Mouse (Mus musculus): ENCODE measurements around the gene Ap2a1.
"Not testable (repeated sequence)": the region's sequence is repeated elsewhere in the genome, so short reads cannot be mapped to it uniquely, and the experiment has no call there.

The Ap2a1 gene

GRCm38 (mm10) chr7:44894175-44894574 lies 35.1 kb downstream of the Ap2a1 start:
- no peak for DNase-seq (ENCODE audit: inconsistent ontology term)

GRCm38 (mm10) chr7:44893197-44893596 lies 36.1 kb downstream of the Ap2a1 start:
- peak; percentile 27 for DNase-seq (ENCODE audit: inconsistent ontology term)

GRCm38 (mm10) chr7:44892276-44892921 lies 36.9 kb downstream of the Ap2a1 start, which contains the start of gene Med25:
Med25 (minus strand) TSS chr7:44892712.
- peak; percentile 94 for DNase-seq (ENCODE audit: inconsistent ontology term)

GRCm38 (mm10) chr7:44891611-44892010 lies 37.7 kb downstream of the Ap2a1 start:
- no peak for DNase-seq (ENCODE audit: inconsistent ontology term)

- no peak for DNase-seq (ENCODE audit: inconsistent ontology term)
These were observed 38.6 kb downstream of the Ap2a1 start for GRCm38 (mm10) chr7:44890737-44891136.

- DNase-seq (ENCODE audit: inconsistent ontology term) = no peak
These were observed 39.1 kb downstream of the Ap2a1 start for GRCm38 (mm10) chr7:44890180-44890579.

GRCm38 (mm10) chr7:44888256-44889105 lies 40.8 kb downstream of the Ap2a1 start:
- peak; percentile 83 for DNase-seq (ENCODE audit: inconsistent ontology term)

GRCm38 (mm10) chr7:44886964-44887363 lies 42.3 kb downstream of the Ap2a1 start:
- DNase-seq (ENCODE audit: inconsistent ontology term) = no peak

- DNase-seq (ENCODE audit: inconsistent ontology term) = no peak
These were observed 44.7 kb downstream of the Ap2a1 start for GRCm38 (mm10) chr7:44884637-44885036.

- no peak for DNase-seq (ENCODE audit: inconsistent ontology term)
These were observed 46.3 kb downstream of the Ap2a1 start for GRCm38 (mm10) chr7:44883036-44883435.

- no peak for DNase-seq (ENCODE audit: inconsistent ontology term)
These were observed 51.5 kb downstream of the Ap2a1 start for GRCm38 (mm10) chr7:44877833-44878232.

GRCm38 (mm10) chr7:44871774-44872173 lies 57.5 kb downstream of the Ap2a1 start:
- DNase-seq (ENCODE audit: inconsistent ontology term) = not testable (repeated sequence)

- DNase-seq (ENCODE audit: inconsistent ontology term) = no peak
These were observed 58.1 kb downstream of the Ap2a1 start for GRCm38 (mm10) chr7:44871181-44871580.

- DNase-seq (ENCODE audit: inconsistent ontology term) = no peak
These were observed 58.7 kb downstream of the Ap2a1 start for GRCm38 (mm10) chr7:44870614-44871013.

- peak; percentile 97 for DNase-seq (ENCODE audit: inconsistent ontology term)
These were observed 59.4 kb downstream of the Ap2a1 start, which contains the start of gene Ptov1 for GRCm38 (mm10) chr7:44869697-44870528. Ptov1 (minus strand) TSS chr7:44869788.

GRCm38 (mm10) chr7:44868919-44869696 lies 60.2 kb downstream of the Ap2a1 start:
- DNase-seq (ENCODE audit: inconsistent ontology term) = peak; percentile 79

- DNase-seq (ENCODE audit: inconsistent ontology term) = no peak
These were observed 60.8 kb downstream of the Ap2a1 start for GRCm38 (mm10) chr7:44868465-44868864.

- no peak for DNase-seq (ENCODE audit: inconsistent ontology term)
These were observed 61.5 kb downstream of the Ap2a1 start for GRCm38 (mm10) chr7:44867802-44868201.

GRCm38 (mm10) chr7:44867010-44867702 lies 62.1 kb downstream of the Ap2a1 start:
- no peak for DNase-seq (ENCODE audit: inconsistent ontology term)

GRCm38 (mm10) chr7:44866276-44867009 lies 62.9 kb downstream of the Ap2a1 start:
- DNase-seq (ENCODE audit: inconsistent ontology term) = peak; percentile 82

Measured in Muller cell, postnatal 12 days (primary cell).